10 mouse cellular contexts compared by ENCODE assay signal in genomic region chr4:118645234-118645633, GRCm38 (mm10). TPM values are rescaled to one million over a fixed set of nuclear protein-coding genes. Genes with fewer than 3 reads are reported as not detected.
DNase-seq lines count a peak whose midpoint lies in the region.
"Had no signal": no experiment of that assay in that cellular context is flagged by ENCODE, and none has a peak within 500 bp of the region (broad histone marks: within the 10 kb centered on the region; RNA-seq: fewer than 3 reads in every experiment).

No protein-coding gene starts in this region.

- DNase-seq in gastrocnemius, adult 18-20 months (ENCODE audit: low spot score): peak; percentile 23
- DNase-seq in gastrocnemius, adult 8-10 months (ENCODE audit: low spot score in 2 of 2): no peak
- peak; percentile 76 for DNase-seq in 3T3-L1 (ENCODE audit: low read depth, low spot score)
- peak; percentile 22 for DNase-seq in WW6 (ENCODE audit: low read depth, low spot score)
- peak; percentile 59 for DNase-seq in embryo, embryonic 11.5 days (ENCODE audit: low read depth, low spot score)
- DNase-seq in kidney, postnatal 14 days: peak; percentile 34
- peak; percentile 63 for DNase-seq in lung, postnatal 14 days
- peak; percentile 42 for DNase-seq in thymus, postnatal 0 days (ENCODE audit: low spot score)

RNA-seq across cellular contexts. Expression of gene Olfr62, which starts 13.5 kb away (rescaled TPM):
- not detected for total RNA-seq in gastrocnemius, adult 18-20 months (2021)
- not detected for total RNA-seq in gastrocnemius, adult 8-10 months (2022)
- polyA plus RNA-seq in thymus, postnatal 0 days (2015; fragmentation: Nextera tagmentation; extraction: Ambion mirVana): not detected in 2 replicates
- polyA plus RNA-seq: embryonic facial prominence, embryonic 13.5 days; liver, embryonic 15.5 days had no signal

RNA-seq across cellular contexts. Expression of gene Ebna1bp2, which starts 24.6 kb away (rescaled TPM):
- total RNA-seq in gastrocnemius, adult 18-20 months (2021): 10 to 100 TPM; 23.6 to 26.9 TPM
- total RNA-seq in gastrocnemius, adult 8-10 months (2022): 10 to 100 TPM; 22.3 to 30.7 (median 25.1) TPM
- polyA plus RNA-seq in thymus, postnatal 0 days (2015; fragmentation: Nextera tagmentation; extraction: Ambion mirVana): 209 and 229 TPM in 2 replicates

RNA-seq across cellular contexts. Expression of gene Cfap57, which starts 24.7 kb away (rescaled TPM):
- total RNA-seq in gastrocnemius, adult 18-20 months (2021): not detected
- not detected for total RNA-seq in gastrocnemius, adult 8-10 months (2022)
- polyA plus RNA-seq in thymus, postnatal 0 days (2015; fragmentation: Nextera tagmentation; extraction: Ambion mirVana): 0.14 and 0.15 TPM in 2 replicates

RNA-seq across cellular contexts. Expression of gene Olfr1342, which starts 47.3 kb away (rescaled TPM):
- not detected for total RNA-seq in gastrocnemius, adult 18-20 months (2021)
- total RNA-seq in gastrocnemius, adult 8-10 months (2022): not detected
- polyA plus RNA-seq in thymus, postnatal 0 days (2015; fragmentation: Nextera tagmentation; extraction: Ambion mirVana): not detected in 2 replicates
- polyA plus RNA-seq: liver, embryonic 15.5 days had no signal

RNA-seq across cellular contexts. Expression of gene Olfr1341, which starts 58.1 kb away (rescaled TPM):
- not detected for total RNA-seq in gastrocnemius, adult 18-20 months (2021)
- total RNA-seq in gastrocnemius, adult 8-10 months (2022): not detected
- polyA plus RNA-seq in thymus, postnatal 0 days (2015; fragmentation: Nextera tagmentation; extraction: Ambion mirVana): not detected in 2 replicates
- polyA plus RNA-seq: liver, embryonic 15.5 days had no signal

Comparison
In these comparisons a context has a peak if more than half of its experiments do, and no peak if none do; other contexts are left out.
1. DNase-seq: peak in gastrocnemius, adult 18-20 months (single experiment), 3T3-L1 (single experiment), WW6 (single experiment), embryo, embryonic 11.5 days (single experiment), kidney, postnatal 14 days (single experiment), lung, postnatal 14 days (single experiment) and thymus, postnatal 0 days (single experiment); none in gastrocnemius, adult 8-10 months (0 of 2).